Mouse (Mus musculus) bone marrow macrophage, adult 2 months (primary cell): ENCODE data around the gene Usp50. TPM values are rescaled to one million over a fixed set of nuclear protein-coding genes. Genes with fewer than 3 reads are reported as not detected.
A peak's percentile ranks its signal among the peaks of the same experiment; 100 is the strongest.

Source experiments
- H3K27ac ChIP-seq: 2 replicates; pipeline ENCODE4 v1.5.1; 2012; ENCODE audit warnings: low read depth, low read length; ENCODE audit not compliant: insufficient read depth
- H3K4me1 ChIP-seq: 2 replicates; pipeline ENCODE4 v1.6.1; 2012; ENCODE audit warnings: low read length; ENCODE audit not compliant: control insufficient read depth, insufficient read depth
- H3K4me3 ChIP-seq: 2 replicates; pipeline ENCODE4 v1.5.1; 2012; ENCODE audit warnings: mild to moderate bottlenecking, low read length, moderate library complexity; ENCODE audit not compliant: insufficient read depth
- CTCF ChIP-seq: IDR thresholded peaks from 2 replicates; pipeline ENCODE4 v1.5.1; 2012; ENCODE audit warnings: low read depth, mild to moderate bottlenecking, low read length, moderate library complexity
- POLR2A ChIP-seq: IDR thresholded peaks from 2 replicates; pipeline ENCODE4 v1.6.1; 2012; ENCODE audit warnings: mild to moderate bottlenecking, low read depth, low read length, borderline replicate concordance
- polyA plus RNA-seq: library from polyadenylated mRNA; stranded (reverse); fragments of >200 nt; gene quantifications from 2 replicates; pipeline ENCODE4 v1.2.4, GENCODE M21; 2012; ENCODE audit not compliant: missing spikeins, insufficient read depth, insufficient read length

The Usp50 gene
- polyA plus RNA-seq, 1 experiment = 4.2 TPM

DNA sequence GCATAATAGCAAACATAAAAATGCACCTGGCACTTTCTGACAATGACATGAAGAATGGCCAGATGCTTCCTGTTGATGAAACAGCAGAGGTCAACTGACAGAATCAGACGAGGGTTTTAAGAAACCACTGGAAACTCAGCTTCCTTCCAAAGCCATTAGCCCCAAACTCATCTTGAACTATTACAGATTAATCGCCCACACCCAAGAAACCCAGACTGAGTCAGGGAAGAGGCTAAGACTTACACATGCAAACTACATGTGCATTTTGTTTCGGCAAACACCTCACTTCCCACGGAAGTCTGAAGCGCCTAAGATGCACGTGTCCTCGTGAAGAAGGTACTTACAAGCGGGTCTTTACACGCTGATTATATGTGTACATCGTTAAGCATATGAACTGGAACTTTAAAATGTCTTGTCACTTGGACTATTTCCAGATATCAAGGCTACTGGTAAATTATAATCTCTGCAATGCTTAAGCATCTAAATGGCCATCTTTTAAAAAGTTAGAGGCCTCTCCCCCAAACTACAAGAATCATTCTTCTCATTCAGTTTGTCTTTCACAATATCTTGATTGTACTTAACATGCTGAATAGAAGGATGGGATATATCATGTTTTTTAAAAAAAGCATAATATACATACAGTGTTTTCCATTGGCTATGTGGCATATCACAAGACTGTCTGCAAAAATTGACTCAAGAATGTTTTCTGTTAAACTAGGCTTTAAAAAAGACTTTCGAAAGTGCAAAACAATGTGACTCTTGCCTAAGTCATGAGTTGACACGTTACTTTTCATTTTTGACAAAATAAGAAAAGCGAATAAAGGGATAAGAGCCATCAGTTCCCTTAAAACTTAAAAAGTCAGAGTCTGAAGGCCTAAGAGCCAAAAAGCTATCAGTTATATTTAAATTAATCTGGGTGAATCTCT is 109.7 kb downstream of the Usp50 start:
- no peak for TF ChIP-seq POLR2A
- no peak for TF ChIP-seq CTCF
- Histone ChIP-seq H3K4me1 (peaks cover 17% of the 10 kb centered on the region), H3K4me3 (peak overlapping the region; percentile 97), H3K27ac (peak overlapping the region; percentile 98)

GRCm38 (mm10) chr2:126668621-126669252 is 114.5 kb downstream of the Usp50 start:
- Histone ChIP-seq H3K4me1 (peaks cover 8% of the 10 kb centered on the region), H3K27ac (no peak overlapping the region), H3K4me3 (no peak overlapping the region)
- no peak for TF ChIP-seq CTCF
- TF ChIP-seq POLR2A = no peak

- H3K4me3 ChIP-seq = no peak overlapping the region
- no peak overlapping the region for H3K27ac ChIP-seq
- TF ChIP-seq CTCF (no peak), POLR2A (no peak)
- peaks cover 5% of the 10 kb centered on the region for H3K4me1 ChIP-seq
Observed at GRCm38 (mm10) chr2:126665984-126666383, 117.3 kb downstream of the Usp50 start.

GRCm38 (mm10) chr2:126663481-126663880 is 119.8 kb downstream of the Usp50 start:
- H3K27ac ChIP-seq = no peak overlapping the region
- H3K4me1 ChIP-seq = no peaks in the 10 kb centered on the region
- TF ChIP-seq POLR2A = no peak
- TF ChIP-seq CTCF = no peak
- H3K4me3 ChIP-seq = no peak overlapping the region

Other genes starting within 250 kb of the Usp50 start
- gene Slc27a2, start 231.1 kb downstream of the Usp50 start, polyA plus RNA-seq = not detected in 2 replicates
- gene Hdc, start 164.2 kb downstream of the Usp50 start, polyA plus RNA-seq = 0.56 and 1.6 TPM in 2 replicates
- gene Gabpb1, start 107.1 kb downstream of the Usp50 start, polyA plus RNA-seq = 17.8 and 18.5 TPM in 2 replicates
- 112 and 116 TPM in 2 replicates for gene Usp8, start 76.1 kb downstream of the Usp50 start, polyA plus RNA-seq
- 53.2 and 55.1 TPM in 2 replicates for gene Trpm7, start 92.8 kb upstream of the Usp50 start, polyA plus RNA-seq
- gene Sppl2a, start 149.8 kb upstream of the Usp50 start, polyA plus RNA-seq = 104 and 127 TPM in 2 replicates
- 13.0 and 14.1 TPM in 2 replicates for gene Ap4e1, start 225.2 kb upstream of the Usp50 start, polyA plus RNA-seq